Mouse (Mus musculus) cerebellum, adult 2 months (tissue): Measurements from ENCODE around the gene Olfr453. TPM values are rescaled to one million over a fixed set of nuclear protein-coding genes. Genes with fewer than 3 reads are reported as not detected.

Source experiments
- DNase-seq, 2 experiments: peaks; one replicate each; pipeline ENCODE4 v3.0.0; 2021
- H3K27ac ChIP-seq: fragments of 200-500 bp; 2 replicates; pipeline ENCODE4 v1.5.1; 2012; ENCODE audit warnings: low read length, control low read depth, inconsistent platforms; ENCODE audit not compliant: insufficient read depth
- H3K27me3 ChIP-seq: fragments of 200-500 bp; 2 replicates; pipeline ENCODE4 v1.6.1; 2012; ENCODE audit warnings: inconsistent platforms, mild to moderate bottlenecking, low read length, moderate library complexity; ENCODE audit not compliant: control insufficient read depth, insufficient read depth
- H3K4me1 ChIP-seq: fragments of 200-500 bp; 2 replicates; pipeline ENCODE4 v1.6.1; 2011; ENCODE audit warnings: low read length; ENCODE audit not compliant: control insufficient read depth, insufficient read depth
- H3K4me3 ChIP-seq: fragments of 200-500 bp; replicated peaks from 2 replicates; pipeline ENCODE3; 2011; ENCODE audit warnings: mild to moderate bottlenecking, low read depth, low read length, control low read depth; ENCODE audit not compliant: insufficient read depth
- CTCF ChIP-seq: fragments of 200-500 bp; IDR thresholded peaks from 2 replicates; pipeline ENCODE4 v1.5.1; 2011; ENCODE audit warnings: low read depth, mild to moderate bottlenecking, control low read depth, low read length, moderate library complexity, borderline replicate concordance; ENCODE audit not compliant: insufficient read depth
- POLR2A ChIP-seq: fragments of 200-500 bp; IDR thresholded peaks from 2 replicates; pipeline ENCODE4 v1.6.1; 2011; ENCODE audit warnings: low read length, control low read depth, borderline replicate concordance; ENCODE audit not compliant: insufficient read depth
- WGBS: fragments of 180-500 bp; shearing (Covaris S2); methylation state at CpG from one replicate; pipeline ENCODE4 v1.1.7; 2018; 5-methylcytosine and 5-hydroxymethylcytosine counted together
- polyA plus RNA-seq: library from polyadenylated mRNA; depleted of rRNA; stranded (reverse); fragments of >200 nt; gene quantifications from 2 replicates; pipeline ENCODE4 v1.2.3, GENCODE M21; 2012; rRNA removed

Gene Olfr453
- polyA plus RNA-seq, 1 experiment = not detected

DNA sequence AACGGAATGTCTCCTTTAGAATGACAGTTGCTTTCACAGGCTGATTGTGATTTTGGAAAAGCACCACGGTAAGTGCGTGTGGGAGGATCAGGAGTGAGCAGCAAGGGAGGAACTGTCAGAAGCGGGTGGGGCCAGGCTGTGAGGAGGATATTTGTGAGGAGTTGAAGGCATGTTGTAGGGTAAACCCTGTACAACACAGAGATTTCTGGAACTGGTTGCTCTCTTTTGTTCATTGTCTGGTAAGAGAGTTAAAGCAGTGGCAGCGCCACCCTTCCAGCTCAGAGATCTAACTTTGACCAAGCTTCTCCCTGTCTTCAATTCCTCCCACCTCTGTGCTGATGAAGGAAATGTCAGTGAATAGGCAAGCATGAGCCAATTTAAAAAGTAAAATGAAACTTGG is 3.1 kb downstream of the Olfr453 start:
- DNase-seq = no peak
- H3K27me3 ChIP-seq = no peaks in the 10 kb centered on the region
- H3K27ac ChIP-seq = no peak overlapping the region
- no peak for TF ChIP-seq POLR2A
- no peak for TF ChIP-seq CTCF
- 80% methylated on average over 5 of the region's 5 CpGs for WGBS
- H3K4me1 ChIP-seq = no peaks in the 10 kb centered on the region
- H3K4me3 ChIP-seq = no peak overlapping the region

DNA sequence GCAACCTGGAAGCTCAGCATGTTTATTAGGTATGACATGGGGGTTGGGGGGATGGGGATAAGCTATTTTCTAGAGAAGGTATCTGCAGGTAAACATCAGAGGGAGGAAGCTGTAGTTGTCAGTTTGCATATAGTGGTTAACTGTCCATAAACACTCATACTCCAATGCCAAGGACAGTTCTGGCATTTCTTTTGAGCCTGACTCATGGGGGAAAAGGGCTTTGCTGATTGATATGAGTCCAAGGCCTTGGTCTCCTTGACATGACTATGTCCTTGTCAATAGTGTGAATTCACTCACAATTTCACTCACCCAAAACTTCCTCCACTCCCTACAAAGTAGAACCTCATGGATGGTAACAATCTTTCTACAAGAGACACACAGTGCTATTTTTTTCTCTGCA is 8.7 kb downstream of the Olfr453 start:
- no peak overlapping the region for H3K4me3 ChIP-seq
- no peaks in the 10 kb centered on the region for H3K27me3 ChIP-seq
- no peak overlapping the region for H3K27ac ChIP-seq
- DNase-seq = no peak
- no peaks in the 10 kb centered on the region for H3K4me1 ChIP-seq
- TF ChIP-seq CTCF (no peak), POLR2A (no peak)

DNA sequence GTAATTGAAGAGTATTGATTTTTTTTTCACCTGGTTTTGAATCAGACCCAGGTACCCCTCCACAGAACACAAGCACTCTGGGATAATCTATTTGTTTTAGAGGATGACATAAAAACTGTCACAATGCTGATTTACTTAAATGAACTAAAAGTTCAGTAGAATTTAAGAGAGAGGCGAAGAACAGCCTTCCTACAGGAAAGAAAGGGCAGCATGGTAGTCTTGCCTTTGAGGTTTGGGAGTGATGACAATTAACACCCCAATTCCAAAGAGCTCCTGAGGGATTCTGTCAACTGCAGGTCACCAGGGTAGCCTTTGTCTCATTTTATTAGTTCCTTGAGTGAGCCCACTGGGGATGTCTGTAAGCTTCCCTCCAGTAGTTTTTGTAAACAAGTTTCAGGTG is 16.9 kb downstream of the Olfr453 start, which contains the start of gene Olfr38:
Olfr38 (plus strand) TSS at position 301 of the 400 bp plus-strand sequence.
- no peak within 1 kb of the TSS for H3K27ac ChIP-seq
- H3K4me1 ChIP-seq = no peaks in the 10 kb centered on the region
- H3K27me3 ChIP-seq = no peaks in the 10 kb centered on the region
- DNase-seq = no peak
- TF ChIP-seq CTCF = no peak
- no peak for TF ChIP-seq POLR2A
- 94% methylated on average over 1 of the region's 1 CpGs for WGBS
- no peak within 1 kb of the TSS for H3K4me3 ChIP-seq

DNA sequence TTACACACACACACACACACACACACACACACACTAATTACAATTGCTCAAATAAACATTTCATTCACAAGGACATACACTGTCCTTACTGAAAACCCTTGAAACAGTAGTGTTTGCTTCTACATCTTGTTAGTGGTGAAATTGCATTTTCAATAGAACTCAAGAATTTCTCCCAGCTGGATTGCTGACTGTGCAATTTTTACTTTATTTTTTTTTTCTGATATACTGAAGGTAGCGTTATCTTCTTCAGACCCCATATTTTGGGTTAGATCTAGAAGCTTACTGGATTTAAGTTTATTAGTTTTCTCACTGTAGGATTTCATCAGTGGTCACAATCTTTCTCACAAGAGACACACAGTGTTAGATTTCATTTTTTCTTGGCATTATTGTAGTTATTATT is 37.9 kb downstream of the Olfr453 start:
- no peaks in the 10 kb centered on the region for H3K27me3 ChIP-seq
- TF ChIP-seq POLR2A = no peak
- no peaks in the 10 kb centered on the region for H3K4me1 ChIP-seq
- no peak overlapping the region for H3K4me3 ChIP-seq
- 88% methylated on average over 1 of the region's 1 CpGs for WGBS
- DNase-seq = no peak
- no peak overlapping the region for H3K27ac ChIP-seq

DNA sequence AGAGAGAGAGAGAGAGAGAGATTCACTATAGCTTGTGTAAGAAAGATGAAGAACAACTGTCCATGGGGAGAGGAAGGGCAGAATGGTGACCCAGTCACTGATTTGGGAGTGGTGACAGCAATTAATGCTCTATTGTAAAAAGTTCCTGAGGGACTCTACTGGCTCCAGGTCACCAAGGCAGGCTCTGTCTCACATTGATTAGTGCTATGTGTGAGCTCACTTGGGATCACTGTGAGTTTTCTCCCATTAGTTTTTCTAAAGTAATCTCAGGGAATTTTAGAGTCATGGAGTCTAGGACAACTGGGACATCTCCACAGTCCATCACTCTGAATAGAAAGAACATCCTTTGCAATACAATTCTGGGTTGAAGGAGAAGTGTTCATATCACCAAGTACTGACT is 45.6 kb downstream of the Olfr453 start, which contains the start of gene Olfr452:
Olfr452 (plus strand) TSS at position 301 of the 400 bp plus-strand sequence.
- H3K27me3 ChIP-seq = no peaks in the 10 kb centered on the region
- H3K4me1 ChIP-seq = no peaks in the 10 kb centered on the region
- DNase-seq = no peak
- TF ChIP-seq POLR2A = no peak
- no peak for TF ChIP-seq CTCF
- no peak within 1 kb of the TSS for H3K27ac ChIP-seq
- H3K4me3 ChIP-seq = no peak within 1 kb of the TSS

DNA sequence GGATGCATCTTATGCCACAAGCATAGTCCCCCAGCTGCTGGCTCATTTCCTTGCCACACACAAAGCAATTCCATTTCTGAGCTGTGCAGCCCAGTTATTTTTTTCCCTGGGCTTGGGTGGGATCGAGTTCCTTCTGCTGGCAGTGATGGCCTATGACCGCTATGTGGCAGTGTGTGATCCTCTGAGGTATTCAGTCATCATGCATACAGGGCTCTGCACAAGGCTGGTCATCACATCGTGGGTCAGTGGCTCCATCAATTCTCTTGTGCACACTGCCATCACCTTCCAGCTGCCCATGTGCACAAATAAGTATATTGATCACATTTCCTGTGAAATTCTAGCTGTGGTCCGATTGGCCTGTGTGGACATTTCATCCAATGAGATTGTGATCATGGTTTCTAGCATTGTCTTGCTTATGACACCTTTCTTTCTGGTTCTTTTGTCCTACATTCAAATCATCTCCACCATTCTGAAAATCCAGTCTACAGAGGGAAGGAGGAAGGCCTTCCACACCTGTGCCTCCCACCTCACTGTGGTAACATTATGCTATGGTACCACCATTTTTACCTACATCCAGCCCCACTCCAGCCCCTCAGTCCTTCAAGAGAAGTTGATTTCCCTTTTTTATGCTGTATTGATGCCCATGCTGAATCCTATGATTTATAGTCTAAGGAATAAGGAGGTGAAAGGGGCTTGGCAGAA is 51.2 kb downstream of the Olfr453 start:
- TF ChIP-seq CTCF (no peak; the same call in 1 of the 2 replicates), POLR2A (no peak)
- H3K4me1 ChIP-seq = no peaks in the 10 kb centered on the region
- WGBS = 50% methylated on average over 4 of the region's 4 CpGs
- no peak for DNase-seq
- no peak overlapping the region for H3K4me3 ChIP-seq
- no peaks in the 10 kb centered on the region for H3K27me3 ChIP-seq
- H3K27ac ChIP-seq = no peak overlapping the region

DNA sequence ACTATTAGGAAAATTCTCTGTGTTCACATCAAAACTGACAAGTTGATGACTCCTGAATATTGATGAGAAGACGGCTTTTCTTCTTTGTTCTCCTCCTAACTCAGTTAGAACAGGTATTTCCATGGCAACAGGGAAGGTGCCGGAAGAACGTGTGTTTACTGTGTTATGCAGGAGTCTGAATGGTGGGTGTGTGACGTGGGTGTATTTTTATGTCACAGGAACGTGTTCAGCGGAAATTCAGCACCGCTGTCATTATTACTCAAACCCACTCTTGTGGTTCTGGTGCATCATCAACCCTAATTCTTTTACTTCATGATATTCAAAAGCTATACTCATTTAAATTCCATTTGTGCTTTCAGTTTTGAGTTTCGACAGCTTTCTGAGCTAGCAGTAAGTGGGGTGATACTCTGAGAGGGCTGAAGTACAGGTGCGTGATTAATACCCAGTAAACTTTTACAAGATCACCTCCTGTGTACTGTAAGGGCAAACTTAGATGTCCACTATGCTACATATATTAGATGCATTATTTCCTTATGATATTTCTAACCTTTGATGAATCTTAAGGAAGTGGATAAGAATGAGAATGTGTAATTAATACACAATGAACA is 51.9 kb downstream of the Olfr453 start:
- no peak for DNase-seq
- whole genome bisulfite sequencing = 81% methylated on average over 9 of the region's 9 CpGs

DNA sequence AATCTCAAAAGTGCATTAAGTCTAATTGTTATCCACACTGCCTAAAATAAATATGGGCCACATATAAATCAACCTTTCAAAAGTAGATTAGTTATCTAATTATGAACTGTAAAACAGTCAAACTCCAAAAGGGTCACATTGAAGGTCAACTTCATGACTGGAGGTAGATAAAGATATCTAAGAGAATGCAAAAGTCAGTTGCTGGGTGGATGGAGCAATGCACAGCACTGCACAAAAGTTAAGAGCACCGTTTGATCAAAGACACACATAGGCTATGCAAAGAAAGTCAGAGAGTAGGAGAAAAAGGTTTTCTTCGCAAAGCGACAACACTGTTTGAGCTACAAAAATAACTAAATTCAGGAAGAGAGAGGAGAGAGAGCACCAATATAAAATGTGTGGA is 55.8 kb downstream of the Olfr453 start:
- Histone ChIP-seq H3K27me3 (no peaks in the 10 kb centered on the region), H3K4me1 (no peaks in the 10 kb centered on the region), H3K27ac (no peak overlapping the region), H3K4me3 (no peak overlapping the region)
- WGBS = 83% methylated on average over 3 of the region's 3 CpGs
- no peak for TF ChIP-seq CTCF
- no peak for TF ChIP-seq POLR2A
- DNase-seq = no peak

More for the DNA sequence above, 51.9 kb downstream of the Olfr453 start:
- no peak overlapping the region for H3K4me3 ChIP-seq
- TF ChIP-seq CTCF (no peak), POLR2A (no peak)
- no peaks in the 10 kb centered on the region for H3K4me1 ChIP-seq
- H3K27ac ChIP-seq = no peak overlapping the region
- no peaks in the 10 kb centered on the region for H3K27me3 ChIP-seq

Other genes starting within 250 kb of the Olfr453 start
- gene Olfr455, start 191.8 kb upstream of the Olfr453 start, polyA plus RNA-seq = not detected in 2 replicates
- gene Tcaf3, start 141.7 kb upstream of the Olfr453 start, polyA plus RNA-seq = not detected in 2 replicates
- 0.55 and 0.87 TPM in 2 replicates for gene Tcaf2, start 94.1 kb upstream of the Olfr453 start, polyA plus RNA-seq
- gene Tcaf1, start 29.3 kb upstream of the Olfr453 start, polyA plus RNA-seq = 92.9 and 103 TPM in 2 replicates
- not detected in 2 replicates for gene Olfr38, start 17.0 kb downstream of the Olfr453 start, polyA plus RNA-seq
- gene Olfr452, start 45.7 kb downstream of the Olfr453 start, polyA plus RNA-seq = not detected in 2 replicates
- not detected in 2 replicates for gene Olfr450, start 72.6 kb downstream of the Olfr453 start, polyA plus RNA-seq
- not detected in 2 replicates for gene Olfr449, start 95.0 kb downstream of the Olfr453 start, polyA plus RNA-seq
- gene Olfr448, start 151.1 kb downstream of the Olfr453 start, polyA plus RNA-seq = not detected in 2 replicates
- gene Olfr447, start 169.5 kb downstream of the Olfr453 start, polyA plus RNA-seq = not detected in 2 replicates
- not detected in 2 replicates for gene Olfr446, start 182.0 kb downstream of the Olfr453 start, polyA plus RNA-seq
- not detected in 2 replicates for gene Olfr444, start 209.7 kb downstream of the Olfr453 start, polyA plus RNA-seq